Mouse (Mus musculus) thymus, adult 2 months (tissue): Measurements from ENCODE around the gene Fkbp9.

Experiments
- CTCF ChIP-seq: fragments of 200-500 bp; IDR thresholded peaks from 2 replicates; pipeline ENCODE4 v1.5.1; 2012; ENCODE audit warnings: mild to moderate bottlenecking, control low read depth, low read length, moderate library complexity, borderline replicate concordance; ENCODE audit not compliant: control insufficient read depth, poor library complexity, insufficient read depth; ENCODE audit errors: extremely low read depth
- POLR2A ChIP-seq: fragments of 200-500 bp; IDR thresholded peaks from 2 replicates; pipeline ENCODE4 v1.6.1; 2012; ENCODE audit warnings: mild to moderate bottlenecking, low read length, control low read depth, moderate library complexity; ENCODE audit not compliant: control insufficient read depth, poor library complexity, insufficient read depth; ENCODE audit errors: extremely low read depth

GRCm38 (mm10) chr6:56783561-56784272, 48.1 kb upstream of the Fkbp9 start:
- TF ChIP-seq CTCF (no peak), POLR2A (no peak)
